Mouse (Mus musculus): Measurements from ENCODE around the gene Vsx2. TPM values are rescaled to one million over a fixed set of nuclear protein-coding genes. Genes with fewer than 3 reads are reported as not detected.

The Vsx2 gene
- polyA plus RNA-seq (2014; fragmentation: Nextera tagmentation; extraction: Ambion mirVana), result 0.66 and 0.99 TPM in 2 replicates

GRCm38 (mm10) chr12:84569336-84569970, at the start of gene Vsx2:
Gene Vsx2 (plus strand): TSS chr12:84569762.
- no peaks in the 10 kb centered on the region for H3K9me3 ChIP-seq (ENCODE audit: control insufficient read depth, low read length)
- H3K27me3 ChIP-seq (ENCODE audit: control insufficient read depth, insufficient read depth, low read length), result peaks cover 70% of the 10 kb centered on the region
- H3K36me3 ChIP-seq (ENCODE audit: control insufficient read depth, insufficient read depth, low read length), result no peaks in the 10 kb centered on the region
- DNase-seq (ENCODE audit: low spot score, missing footprints) (peak; percentile 93), ATAC-seq (ENCODE audit: low FRiP score) (no peak)
- H3K4me3 ChIP-seq (ENCODE audit: low read depth, low read length), result peak within 1 kb of the TSS; percentile 13; the same call in 1 of the 2 replicates
- peak within 1 kb of the TSS; percentile 26 for H3K4me2 ChIP-seq
- under 1% methylated on average over 25 of the region's 25 CpGs for WGBS
- no peak within 1 kb of the TSS for H3K27ac ChIP-seq (ENCODE audit: low read depth, low read length)
- H3K9ac ChIP-seq (ENCODE audit: low read length), result no peak within 1 kb of the TSS
- H3K4me1 ChIP-seq (ENCODE audit: control insufficient read depth, insufficient read depth, low read length), result peaks cover 10% of the 10 kb centered on the region

GRCm38 (mm10) chr12:84523728-84524127, 45.8 kb upstream of the Vsx2 start:
- no peaks in the 10 kb centered on the region for H3K9me3 ChIP-seq (ENCODE audit: control insufficient read depth, low read length)
- H3K27ac ChIP-seq (ENCODE audit: low read depth, low read length), result no peak overlapping the region
- no peaks in the 10 kb centered on the region for H3K36me3 ChIP-seq (ENCODE audit: control insufficient read depth, insufficient read depth, low read length)
- H3K4me2 ChIP-seq, result no peak overlapping the region
- no peak for DNase-seq (ENCODE audit: low spot score, missing footprints)
- no peaks in the 10 kb centered on the region for H3K27me3 ChIP-seq (ENCODE audit: control insufficient read depth, insufficient read depth, low read length)
- WGBS, result 46% methylated on average over 3 of the region's 3 CpGs
- H3K4me3 ChIP-seq (ENCODE audit: low read depth, low read length), result no peak overlapping the region
- no peak for ATAC-seq (ENCODE audit: low FRiP score)
- H3K4me1 ChIP-seq (ENCODE audit: control insufficient read depth, insufficient read depth, low read length), result no peaks in the 10 kb centered on the region
- H3K9ac ChIP-seq (ENCODE audit: low read length), result no peak overlapping the region

GRCm38 (mm10) chr12:84524147-84525050, 45.2 kb upstream of the Vsx2 start:
- Histone ChIP-seq H3K36me3 (ENCODE audit: control insufficient read depth, insufficient read depth, low read length) (no peaks in the 10 kb centered on the region), H3K4me2 (no peak overlapping the region), H3K27ac (ENCODE audit: low read depth, low read length) (no peak overlapping the region), H3K4me3 (ENCODE audit: low read depth, low read length) (no peak overlapping the region), H3K4me1 (ENCODE audit: control insufficient read depth, insufficient read depth, low read length) (no peaks in the 10 kb centered on the region), H3K9me3 (ENCODE audit: control insufficient read depth, low read length) (no peaks in the 10 kb centered on the region), H3K27me3 (ENCODE audit: control insufficient read depth, insufficient read depth, low read length) (no peaks in the 10 kb centered on the region), H3K9ac (ENCODE audit: low read length) (no peak overlapping the region)
- ATAC-seq (ENCODE audit: low FRiP score) (no peak), DNase-seq (ENCODE audit: low spot score, missing footprints) (no peak)
- 63% methylated on average over 11 of the region's 11 CpGs for WGBS

GRCm38 (mm10) chr12:84525422-84525821, 44.1 kb upstream of the Vsx2 start:
- H3K9me3 ChIP-seq (ENCODE audit: control insufficient read depth, low read length), result no peaks in the 10 kb centered on the region
- no peak overlapping the region for H3K9ac ChIP-seq (ENCODE audit: low read length)
- no peak for DNase-seq (ENCODE audit: low spot score, missing footprints)
- WGBS, result 96% methylated on average over 12 of the region's 12 CpGs
- H3K27ac ChIP-seq (ENCODE audit: low read depth, low read length), result no peak overlapping the region
- H3K4me2 ChIP-seq, result no peak overlapping the region
- no peaks in the 10 kb centered on the region for H3K27me3 ChIP-seq (ENCODE audit: control insufficient read depth, insufficient read depth, low read length)
- H3K36me3 ChIP-seq (ENCODE audit: control insufficient read depth, insufficient read depth, low read length), result no peaks in the 10 kb centered on the region
- no peak for ATAC-seq (ENCODE audit: low FRiP score)
- H3K4me3 ChIP-seq (ENCODE audit: low read depth, low read length), result no peak overlapping the region
- H3K4me1 ChIP-seq (ENCODE audit: control insufficient read depth, insufficient read depth, low read length), result no peaks in the 10 kb centered on the region

- no peaks in the 10 kb centered on the region for H3K27me3 ChIP-seq (ENCODE audit: control insufficient read depth, insufficient read depth, low read length)
- no peak overlapping the region for H3K4me2 ChIP-seq
- no peak overlapping the region for H3K27ac ChIP-seq (ENCODE audit: low read depth, low read length)
- H3K9ac ChIP-seq (ENCODE audit: low read length), result no peak overlapping the region
- H3K36me3 ChIP-seq (ENCODE audit: control insufficient read depth, insufficient read depth, low read length), result no peaks in the 10 kb centered on the region; the same call in 1 of the 2 replicates
- ATAC-seq (ENCODE audit: low FRiP score) (no peak), DNase-seq (ENCODE audit: low spot score, missing footprints) (no peak)
- WGBS, result 86% methylated on average over 5 of the region's 5 CpGs
- H3K4me1 ChIP-seq (ENCODE audit: control insufficient read depth, insufficient read depth, low read length), result peaks cover 22% of the 10 kb centered on the region
- H3K9me3 ChIP-seq (ENCODE audit: control insufficient read depth, low read length), result no peaks in the 10 kb centered on the region
- no peak overlapping the region for H3K4me3 ChIP-seq (ENCODE audit: low read depth, low read length)
These were observed 39.1 kb upstream of the Vsx2 start for GRCm38 (mm10) chr12:84530426-84530825.

GRCm38 (mm10) chr12:84531906-84532829, 37.4 kb upstream of the Vsx2 start:
- no peak overlapping the region for H3K4me2 ChIP-seq
- peaks cover 22% of the 10 kb centered on the region for H3K4me1 ChIP-seq (ENCODE audit: control insufficient read depth, insufficient read depth, low read length)
- peak; percentile 85 for ATAC-seq (ENCODE audit: low FRiP score)
- peak overlapping the region; percentile 67; the same call in 1 of the 2 replicates for H3K27ac ChIP-seq (ENCODE audit: low read depth, low read length)
- no peaks in the 10 kb centered on the region for H3K9me3 ChIP-seq (ENCODE audit: control insufficient read depth, low read length)
- peak; percentile 91 for DNase-seq (ENCODE audit: low spot score, missing footprints)
- no peak overlapping the region for H3K4me3 ChIP-seq (ENCODE audit: low read depth, low read length)
- WGBS, result 35% methylated on average over 13 of the region's 13 CpGs
- no peaks in the 10 kb centered on the region for H3K27me3 ChIP-seq (ENCODE audit: control insufficient read depth, insufficient read depth, low read length)
- no peaks in the 10 kb centered on the region; the same call in 1 of the 2 replicates for H3K36me3 ChIP-seq (ENCODE audit: control insufficient read depth, insufficient read depth, low read length)
- no peak overlapping the region for H3K9ac ChIP-seq (ENCODE audit: low read length)

GRCm38 (mm10) chr12:84532830-84533199, 36.7 kb upstream of the Vsx2 start:
- DNase-seq (ENCODE audit: low spot score, missing footprints), result peak; percentile 89
- peaks cover 22% of the 10 kb centered on the region for H3K4me1 ChIP-seq (ENCODE audit: control insufficient read depth, insufficient read depth, low read length)

GRCm38 (mm10) chr12:84533706-84534486, 35.7 kb upstream of the Vsx2 start:
- Histone ChIP-seq H3K4me2 (no peak overlapping the region), H3K4me3 (ENCODE audit: low read depth, low read length) (no peak overlapping the region), H3K27me3 (ENCODE audit: control insufficient read depth, insufficient read depth, low read length) (no peaks in the 10 kb centered on the region), H3K9ac (ENCODE audit: low read length) (no peak overlapping the region), H3K36me3 (ENCODE audit: control insufficient read depth, insufficient read depth, low read length) (no peaks in the 10 kb centered on the region; the same call in 1 of the 2 replicates), H3K9me3 (ENCODE audit: control insufficient read depth, low read length) (no peaks in the 10 kb centered on the region), H3K27ac (ENCODE audit: low read depth, low read length) (no peak overlapping the region), H3K4me1 (ENCODE audit: control insufficient read depth, insufficient read depth, low read length) (peaks cover 22% of the 10 kb centered on the region)
- DNase-seq (ENCODE audit: low spot score, missing footprints) (no peak), ATAC-seq (ENCODE audit: low FRiP score) (no peak)
- 76% methylated on average over 7 of the region's 7 CpGs for WGBS

More at GRCm38 (mm10) chr12:84532830-84533199, 36.7 kb upstream of the Vsx2 start:
- Histone ChIP-seq H3K9me3 (ENCODE audit: control insufficient read depth, low read length) (no peaks in the 10 kb centered on the region), H3K9ac (ENCODE audit: low read length) (no peak overlapping the region), H3K4me3 (ENCODE audit: low read depth, low read length) (no peak overlapping the region), H3K4me2 (no peak overlapping the region), H3K36me3 (ENCODE audit: control insufficient read depth, insufficient read depth, low read length) (no peaks in the 10 kb centered on the region; the same call in 1 of the 2 replicates), H3K27ac (ENCODE audit: low read depth, low read length) (peak overlapping the region; percentile 67; the same call in 1 of the 2 replicates), H3K27me3 (ENCODE audit: control insufficient read depth, insufficient read depth, low read length) (no peaks in the 10 kb centered on the region)
- no peak; the same call in 1 of the 2 replicates for ATAC-seq (ENCODE audit: low FRiP score)
- WGBS, result 61% methylated on average over 8 of the region's 8 CpGs
